Mouse (Mus musculus): ENCODE measurements around the gene Ergic3. TPM values are rescaled to one million over a fixed set of nuclear protein-coding genes. Genes with fewer than 3 reads are reported as not detected.

Ergic3 gene
- total RNA-seq, 2 experiments from 2014 or later = 217 to 229 TPM

DNA sequence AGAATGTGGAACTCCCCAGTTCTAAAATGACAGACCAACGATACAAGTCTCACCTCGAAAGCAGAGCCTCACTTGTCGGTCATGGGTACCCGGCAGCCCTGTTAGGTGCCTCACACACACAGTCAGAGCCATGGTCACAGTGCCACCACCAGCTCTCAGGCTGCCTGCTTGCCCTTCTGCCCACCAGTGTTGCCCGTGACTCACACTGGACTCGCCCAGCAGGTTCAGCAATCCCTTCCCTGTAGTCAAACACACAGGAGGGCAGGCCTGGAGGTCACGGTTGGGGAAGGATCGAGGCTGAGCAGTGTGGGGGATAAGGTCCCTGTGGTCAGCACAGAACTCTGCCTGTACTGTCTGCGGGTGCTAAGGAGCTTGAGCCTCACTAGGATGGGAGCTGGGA, 45.0 kb downstream of the Ergic3 start, which contains the start of gene Fer1l4:
Gene Fer1l4, minus strand, starts transcription at position 132 of the 400 bp plus-strand sequence.
- intact Hi-C loops (cut with DNase I) = no loop called here
- DNase-seq (ENCODE audit: extremely low spot score in 1 of 2, low spot score in 2 of 2) = no peak

DNA sequence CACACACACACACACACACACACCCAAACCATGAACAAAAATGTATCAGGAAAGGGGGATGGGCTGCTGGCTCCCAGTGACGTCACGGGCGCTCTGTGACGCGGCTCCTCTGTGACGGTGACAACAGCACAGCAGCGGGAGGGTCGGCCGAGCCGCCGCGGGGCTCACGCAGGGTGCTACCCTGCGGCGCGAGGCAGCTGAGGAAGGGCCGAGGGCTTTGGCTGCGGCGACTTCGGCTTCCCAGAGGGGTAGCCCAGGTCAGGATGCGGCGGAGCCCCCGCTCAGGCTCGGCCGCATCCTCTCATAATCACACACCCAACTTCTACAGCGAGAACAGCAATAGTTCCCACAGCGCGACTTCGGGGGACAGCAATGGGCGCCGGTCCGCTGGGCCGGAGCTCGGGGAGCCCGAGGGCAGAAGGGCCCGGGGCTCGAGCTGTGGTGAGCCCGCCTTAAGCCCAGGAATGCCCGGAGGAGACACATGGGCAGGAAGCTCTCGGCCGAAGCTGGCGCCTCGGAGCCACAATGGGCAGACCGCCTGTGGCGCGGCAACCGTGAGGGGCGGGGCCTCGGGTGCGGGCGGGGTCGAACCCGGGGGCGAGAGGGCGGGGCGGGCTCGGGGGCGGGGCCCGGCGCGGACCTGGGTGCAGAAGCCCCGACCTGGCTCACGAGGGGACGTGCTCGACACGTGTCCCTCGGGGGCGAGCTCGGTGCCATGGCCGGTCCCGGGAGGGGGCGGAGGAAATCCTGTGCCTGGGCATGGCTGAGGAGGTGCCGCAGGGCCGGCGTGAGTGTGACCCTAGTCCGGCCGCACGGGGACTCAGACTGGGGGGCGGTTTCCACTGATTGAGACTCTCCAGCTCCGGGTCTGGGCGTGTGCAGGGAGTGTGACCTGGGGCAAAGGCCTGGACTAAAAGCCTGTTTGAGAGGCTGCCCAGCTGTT, 57.5 kb downstream of the Ergic3 start, which contains the start of gene Spag4:
Gene Spag4, plus strand, starts transcription at position 77 of the 943 bp plus-strand sequence.
- intact Hi-C loops (cut with DNase I) = no loop called here
- peak; percentile 43 to 80 for DNase-seq (ENCODE audit: extremely low spot score in 1 of 2, low spot score in 2 of 2)

DNA sequence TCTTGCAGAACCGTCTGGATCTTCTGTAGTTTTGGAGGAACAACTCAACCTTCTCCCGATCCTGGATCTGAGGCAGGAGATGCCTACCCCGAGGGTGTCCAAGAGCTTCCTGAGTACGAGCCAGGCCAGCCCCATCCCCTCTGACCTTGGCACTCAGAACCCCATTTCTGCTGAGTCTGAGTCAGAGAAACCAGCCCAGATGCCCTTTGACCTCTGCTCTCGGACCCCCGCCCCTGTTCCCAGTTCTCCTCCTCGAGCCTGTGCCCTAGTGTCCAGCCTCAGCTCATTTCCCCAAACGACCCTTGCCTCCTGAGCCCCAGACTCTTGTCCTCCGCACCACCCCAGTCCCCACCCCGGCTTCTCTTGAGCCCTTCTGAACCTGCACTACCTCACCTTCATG, 58.3 kb downstream of the Ergic3 start:
- intact Hi-C loops (cut with DNase I) = no loop called here
- no peak for DNase-seq (ENCODE audit: extremely low spot score in 1 of 2, low spot score in 2 of 2)

Other genes with a start within 250 kb of the Ergic3 start
- 10 to 100 TPM; 63.7 to 75.3 TPM for gene Mmp24, start 232.7 kb upstream of the Ergic3 start, total RNA-seq (2021)
- gene BC029722, start 188.6 kb upstream of the Ergic3 start, total RNA-seq (2021) = 10 to 100 TPM; 36.8 to 39.4 TPM
- 10 to 100 TPM; 76.0 to 87.8 TPM for gene Eif6, start 181.1 kb upstream of the Ergic3 start, total RNA-seq (2021)
- gene Fam83c, start 173.2 kb upstream of the Ergic3 start, total RNA-seq (2021) = not detected
- 10 to 100 TPM; 51.8 to 52.9 TPM for gene Uqcc1, start 77.7 kb upstream of the Ergic3 start, total RNA-seq (2021)
- gene Gm15557, start 67.3 kb upstream of the Ergic3 start, total RNA-seq (2021) = not detected
- gene Gdf5, start 62.7 kb upstream of the Ergic3 start, total RNA-seq (2021) = 1 to 10 TPM in 1 of 2 experiments, under 1 TPM in 1; 0.77 to 1.0 TPM
- gene Cep250, start 51.6 kb upstream of the Ergic3 start, total RNA-seq (2021) = 10 to 100 TPM; 16.2 to 17.5 TPM
- 1 to 10 TPM in 1 of 2 experiments, under 1 TPM in 1; 0.34 to 1.0 TPM for gene 6430550D23Rik, start 68 bp upstream of the Ergic3 start, total RNA-seq (2021)
- under 1 TPM in 1 of 2 experiments, not detected in 1; 0.14 TPM for gene Fer1l4, start 44.9 kb downstream of the Ergic3 start, total RNA-seq (2021)
- gene Spag4, start 57.1 kb downstream of the Ergic3 start, total RNA-seq (2021) = 1 to 10 TPM; 6.9 TPM
- gene Cpne1, start 103.9 kb downstream of the Ergic3 start, total RNA-seq (2021) = 10 to 100 TPM; 21.0 to 24.1 TPM
- gene Rbm12, start 103.9 kb downstream of the Ergic3 start, total RNA-seq (2021) = 10 to 100 TPM; 32.3 to 33.6 TPM
- gene Gm28036, start 119.0 kb downstream of the Ergic3 start, total RNA-seq (2021) = 10 to 100 TPM; 23.4 to 28.0 TPM
- gene Romo1, start 136.0 kb downstream of the Ergic3 start, total RNA-seq (2021) = 100 to 1,000 TPM; 216 to 223 TPM
- 10 to 100 TPM; 30.7 to 31.5 TPM for gene Nfs1, start 136.1 kb downstream of the Ergic3 start, total RNA-seq (2021)
- 100 to 1,000 TPM; 273 to 301 TPM for gene Rbm39, start 172.2 kb downstream of the Ergic3 start, total RNA-seq (2021)
- gene Phf20, start 188.4 kb downstream of the Ergic3 start, total RNA-seq (2021) = 10 to 100 TPM; 66.0 to 66.6 TPM